Mouse (Mus musculus) bone marrow, adult 2 months (tissue): ENCODE data around the gene Gm21973. TPM values are rescaled to one million over a fixed set of nuclear protein-coding genes. Genes with fewer than 3 reads are reported as not detected.
A peak's percentile ranks its signal among the peaks of the same experiment; 100 is the strongest.

ENCODE experiments used
- H3K27ac ChIP-seq: fragments of 200-500 bp; 2 replicates; pipeline ENCODE4 v1.5.1; 2012; ENCODE audit warnings: low read depth, mild to moderate bottlenecking, control low read depth, inconsistent platforms, low read length; ENCODE audit not compliant: control insufficient read depth, poor library complexity, insufficient read depth
- H3K4me1 ChIP-seq: fragments of 200-500 bp; 2 replicates; pipeline ENCODE4 v1.6.1; 2011; ENCODE audit warnings: low read length; ENCODE audit not compliant: control insufficient read depth, insufficient read depth
- H3K4me3 ChIP-seq: fragments of 200-500 bp; replicated peaks from 2 replicates; pipeline ENCODE3; 2011; ENCODE audit warnings: mild to moderate bottlenecking, low read depth, low read length, control low read depth; ENCODE audit not compliant: control insufficient read depth
- CTCF ChIP-seq: fragments of 200-500 bp; IDR thresholded peaks from 2 replicates; pipeline ENCODE4 v1.5.1; 2011; ENCODE audit warnings: low read length, control low read depth; ENCODE audit not compliant: control insufficient read depth, insufficient read depth
- POLR2A ChIP-seq: fragments of 200-500 bp; IDR thresholded peaks from 2 replicates; pipeline ENCODE4 v1.6.1; 2011; ENCODE audit warnings: low read depth, mild to moderate bottlenecking, control low read depth, low read length, borderline replicate concordance; ENCODE audit not compliant: control insufficient read depth
- WGBS: fragments of 180-500 bp; shearing (Covaris S2); methylation state at CpG from one replicate; pipeline ENCODE4 v1.1.7; 2018; 5-methylcytosine and 5-hydroxymethylcytosine counted together
- polyA plus RNA-seq: library from polyadenylated mRNA; stranded (reverse); fragments of >200 nt; gene quantifications from 2 replicates; pipeline ENCODE4 v1.2.4, GENCODE M21; 2011; ENCODE audit warnings: low replicate concordance; ENCODE audit not compliant: missing spikeins, insufficient read depth, insufficient read length

The Gm21973 gene
- polyA plus RNA-seq, 1 experiment = not detected

GRCm38 (mm10) chr15:10311826-10312225 lies 13.4 kb upstream of the Gm21973 start:
- 56% methylated on average over 5 of the region's 5 CpGs for WGBS
- no peak overlapping the region for H3K27ac ChIP-seq
- TF ChIP-seq CTCF = no peak
- TF ChIP-seq POLR2A = no peak

GRCm38 (mm10) chr15:10313522-10314455 lies 11.4 kb upstream of the Gm21973 start:
- 45% methylated on average over 7 of the region's 7 CpGs for WGBS
- no peak overlapping the region for H3K27ac ChIP-seq
- H3K4me3 ChIP-seq = no peak overlapping the region
- no peaks in the 10 kb centered on the region for H3K4me1 ChIP-seq
- TF ChIP-seq POLR2A (no peak), CTCF (0 out of 2 replicates have a peak, but pooled peaks have one; percentile 9)

More at GRCm38 (mm10) chr15:10311826-10312225, 13.4 kb upstream of the Gm21973 start:
- H3K4me3 ChIP-seq = no peak overlapping the region
- no peaks in the 10 kb centered on the region for H3K4me1 ChIP-seq

GRCm38 (mm10) chr15:10330626-10331025 lies 5.4 kb downstream of the Gm21973 start:
- Histone ChIP-seq H3K4me1 (no peaks in the 10 kb centered on the region), H3K27ac (no peak overlapping the region), H3K4me3 (no peak overlapping the region)
- WGBS = 82% methylated on average over 3 of the region's 3 CpGs
- TF ChIP-seq POLR2A = no peak
- no peak for TF ChIP-seq CTCF

GRCm38 (mm10) chr15:10332566-10332965 lies 7.4 kb downstream of the Gm21973 start:
- TF ChIP-seq CTCF (no peak), POLR2A (no peak)
- WGBS = 91% methylated on average over 1 of the region's 1 CpGs
- Histone ChIP-seq H3K4me1 (no peaks in the 10 kb centered on the region), H3K4me3 (no peak overlapping the region), H3K27ac (no peak overlapping the region)

- TF ChIP-seq CTCF = no peak
- H3K4me1 ChIP-seq = no peaks in the 10 kb centered on the region
- 76% methylated on average over 3 of the region's 3 CpGs for WGBS
- no peak overlapping the region for H3K27ac ChIP-seq
- H3K4me3 ChIP-seq = no peak overlapping the region
Measured at GRCm38 (mm10) chr15:10338606-10339005, 13.4 kb downstream of the Gm21973 start.

- no peaks in the 10 kb centered on the region; the same call in none of the 2 replicates for H3K4me1 ChIP-seq
Measured at GRCm38 (mm10) chr15:10347044-10347443, 21.9 kb downstream of the Gm21973 start.

GRCm38 (mm10) chr15:10358039-10358948 lies 33.1 kb downstream of the Gm21973 start, which contains the start of gene Agxt2:
Gene Agxt2 (plus strand): TSS chr15:10358532.
- Histone ChIP-seq H3K4me3 (no peak within 1 kb of the TSS), H3K4me1 (no peaks in the 10 kb centered on the region), H3K27ac (no peak within 1 kb of the TSS)
- TF ChIP-seq CTCF (no peak), POLR2A (no peak)
- 75% methylated on average over 9 of the region's 9 CpGs for WGBS

More at GRCm38 (mm10) chr15:10347044-10347443, 21.9 kb downstream of the Gm21973 start:
- 64% methylated on average over 6 of the region's 6 CpGs for WGBS
- H3K27ac ChIP-seq = no peak overlapping the region
- H3K4me3 ChIP-seq = no peak overlapping the region
- no peak for TF ChIP-seq POLR2A
- no peak for TF ChIP-seq CTCF

GRCm38 (mm10) chr15:10366331-10366730 lies 41.2 kb downstream of the Gm21973 start:
- Histone ChIP-seq H3K4me1 (no peaks in the 10 kb centered on the region), H3K4me3 (no peak overlapping the region), H3K27ac (no peak overlapping the region)
- TF ChIP-seq POLR2A (no peak), CTCF (no peak)
- WGBS = 84% methylated on average over 2 of the region's 2 CpGs
